Mouse (Mus musculus) bone marrow macrophage, adult 2 months (primary cell): Measurements from ENCODE around the gene Lrrc8c.

Source experiments
- CTCF ChIP-seq: IDR thresholded peaks from 2 replicates; pipeline ENCODE4 v1.5.1; 2012; ENCODE audit warnings: low read depth, mild to moderate bottlenecking, low read length, moderate library complexity
- POLR2A ChIP-seq: IDR thresholded peaks from 2 replicates; pipeline ENCODE4 v1.6.1; 2012; ENCODE audit warnings: mild to moderate bottlenecking, low read depth, low read length, borderline replicate concordance

GRCm38 (mm10) chr5:105477527-105477926, 41.7 kb upstream of the Lrrc8c start:
- TF ChIP-seq POLR2A (no peak), CTCF (no peak)
